ENCODE assay signal across 9 mouse cellular contexts in the genomic region with DNA sequence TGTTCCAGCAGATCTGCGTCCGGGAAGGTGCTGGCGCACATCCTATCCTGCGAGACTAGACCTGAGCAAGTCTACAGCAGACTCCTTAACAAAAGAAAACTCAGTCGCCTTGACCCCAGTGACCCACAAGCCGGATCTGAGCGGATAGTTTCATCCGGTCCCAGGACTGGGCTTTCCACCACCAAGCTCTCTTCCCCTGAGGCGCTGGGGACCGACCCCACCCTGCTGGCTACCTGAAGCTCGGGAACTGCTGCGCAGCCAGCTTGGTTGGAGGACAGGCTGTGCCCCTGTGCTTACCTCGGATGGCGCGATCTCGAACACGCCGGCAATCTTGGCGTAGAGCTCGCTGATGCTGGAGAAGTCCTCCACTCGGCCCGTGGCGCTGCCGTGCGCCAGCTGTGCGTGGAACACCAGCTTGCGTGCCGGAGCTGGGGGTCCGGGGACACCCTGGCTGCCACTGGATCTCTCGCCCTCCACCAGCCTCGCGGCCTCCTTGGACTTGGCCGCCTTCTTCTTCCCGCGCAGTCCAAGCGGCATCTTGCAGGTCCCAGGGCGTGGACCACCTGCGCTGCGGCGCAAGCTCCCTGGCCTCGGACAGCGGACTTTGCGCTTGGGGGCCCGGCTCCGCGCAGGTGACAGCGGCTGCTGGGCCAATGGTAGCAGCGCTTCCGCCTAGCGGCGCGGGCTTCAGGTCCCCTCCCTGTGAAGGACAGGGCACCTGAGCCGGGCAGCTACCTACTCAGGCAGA. TPM values are rescaled to one million over a fixed set of nuclear protein-coding genes. Genes with fewer than 3 reads are reported as not detected.
DNase-seq lines count a peak whose midpoint lies in the region; ATAC-seq and TF ChIP-seq lines count a peak whose summit lies in the region.
"Had no signal": no experiment of that assay in that cellular context is flagged by ENCODE, and none has a peak within 500 bp of the region (broad histone marks: within the 10 kb centered on the region; RNA-seq: fewer than 3 reads in every experiment).

No protein-coding gene starts in this region.

- TF ChIP-seq CTCF in thymus, adult 2 months (IDR thresholded peaks at IDR 0.05; ENCODE audit: borderline replicate concordance, control insufficient read depth, extremely low read depth, insufficient read depth, low read length, poor library complexity) = no peak
- TF ChIP-seq CTCF in lung, postnatal 0 days (IDR thresholded peaks at IDR 0.05) = no peak

- ATAC-seq in heart, embryonic 16.5 days (replicated peaks; ENCODE audit: extremely low read depth, insufficient read depth, low FRiP score) = peak; percentile 64
- ATAC-seq in lung, postnatal 0 days = peak; percentile 57

- H3K4me1 ChIP-seq in thymus, adult 2 months (replicated peaks; ENCODE audit: control insufficient read depth, insufficient read depth, low read length) = peaks cover 10% of the 10 kb centered on the region
- peaks cover 24% of the 10 kb centered on the region for H3K4me1 ChIP-seq in embryonic facial prominence, embryonic 10.5 days
- peaks cover 27% of the 10 kb centered on the region for H3K4me1 ChIP-seq in heart, embryonic 16.5 days (ENCODE audit: control insufficient read depth, insufficient read depth, low read length)
- no peaks in the 10 kb centered on the region; the same call in 1 of the 2 replicates for H3K4me1 ChIP-seq in lung, postnatal 0 days (ENCODE audit: insufficient read depth, low read depth, low read length)

- H3K27me3 ChIP-seq in thymus, adult 2 months (ENCODE audit: control insufficient read depth, insufficient read depth, low read length) = peaks cover 7% of the 10 kb centered on the region; the same call in 1 of the 2 replicates
- peaks cover 51% of the 10 kb centered on the region for H3K27me3 ChIP-seq in embryonic facial prominence, embryonic 10.5 days (replicated peaks; ENCODE audit: low read depth, poor library complexity, severe bottlenecking)
- no peaks in the 10 kb centered on the region for H3K27me3 ChIP-seq in heart, embryonic 16.5 days (ENCODE audit: control insufficient read depth, insufficient read depth, low read length)
- 0 out of 2 replicates have a peak, but pooled peaks cover 3% of the 10 kb centered on the region for H3K27me3 ChIP-seq in lung, postnatal 0 days (replicated peaks; ENCODE audit: insufficient read depth, low read length)

- H3K27ac ChIP-seq in thymus, adult 2 months (ENCODE audit: control insufficient read depth, insufficient read depth, low read length) = no peak overlapping the region
- peak overlapping the region; percentile 81 for H3K27ac ChIP-seq in embryonic facial prominence, embryonic 10.5 days (replicated peaks)
- peak overlapping the region; percentile 41 for H3K27ac ChIP-seq in heart, embryonic 16.5 days (ENCODE audit: low read length)
- H3K27ac ChIP-seq in lung, postnatal 0 days (ENCODE audit: low read length) = peak overlapping the region; percentile 62
- H3K27ac ChIP-seq: macrophage had no signal

- H3K9me3 ChIP-seq in embryonic facial prominence, embryonic 10.5 days = no peaks in the 10 kb centered on the region
- no peaks in the 10 kb centered on the region; the same call in 1 of the 2 replicates for H3K9me3 ChIP-seq in heart, embryonic 16.5 days (replicated peaks; ENCODE audit: control insufficient read depth, low read length)
- no peaks in the 10 kb centered on the region for H3K9me3 ChIP-seq in lung, postnatal 0 days (ENCODE audit: low read length)

- no peaks in the 10 kb centered on the region for H3K36me3 ChIP-seq in thymus, adult 2 months (ENCODE audit: control insufficient read depth, insufficient read depth, low read length)
- H3K36me3 ChIP-seq in embryonic facial prominence, embryonic 10.5 days (replicated peaks) = no peaks in the 10 kb centered on the region
- H3K36me3 ChIP-seq in heart, embryonic 16.5 days (ENCODE audit: control insufficient read depth, insufficient read depth) = no peaks in the 10 kb centered on the region
- no peaks in the 10 kb centered on the region for H3K36me3 ChIP-seq in lung, postnatal 0 days (ENCODE audit: insufficient read depth, low read length)

- WGBS in thymus, adult 2 months = 6% methylated on average over 53 of the region's 53 CpGs
- under 1% methylated on average over 53 of the region's 53 CpGs for whole genome bisulfite sequencing in embryonic facial prominence, embryonic 10.5 days
- WGBS in heart, embryonic 16.5 days = 4% methylated on average over 51 of the region's 53 CpGs
- WGBS in lung, postnatal 0 days = 4% methylated on average over 53 of the region's 53 CpGs

- TF ChIP-seq POLR2A in thymus, adult 2 months (IDR thresholded peaks at IDR 0.05; ENCODE audit: control insufficient read depth, extremely low read depth, insufficient read depth, low read length, poor library complexity) = no peak; the same call in 1 of the 2 replicates

- 0 out of 2 replicates have a peak, but pooled peaks have one; percentile 10 for TF ChIP-seq EP300 in lung, postnatal 0 days (IDR thresholded peaks at IDR 0.05)

- DNase-seq in thymus, adult 2 months = peak; percentile 15
- no peak for DNase-seq in thymus, adult 18-20 months
- peak; percentile 72 for DNase-seq in embryonic facial prominence, embryonic 10.5 days (ENCODE audit: low spot score)
- DNase-seq in kidney, postnatal 10 days = peak; percentile 82
- peak; percentile 52 for DNase-seq in lung, postnatal 0 days (ENCODE audit: low spot score)
- peak; percentile 53 for DNase-seq in right cerebral cortex, adult 18-20 months
- no peak for DNase-seq in ovary, postnatal 10 days (ENCODE audit: low spot score)

- H3K4me2 ChIP-seq in heart, embryonic 16.5 days (ENCODE audit: low read depth, low read length) = peak overlapping the region; percentile 99
- H3K4me2 ChIP-seq in lung, postnatal 0 days (replicated peaks; ENCODE audit: low read depth, low read length) = peak overlapping the region; percentile 92

- peak overlapping the region; percentile 83 for H3K9ac ChIP-seq in heart, embryonic 16.5 days (ENCODE audit: low read length)
- peak overlapping the region; percentile 29 for H3K9ac ChIP-seq in lung, postnatal 0 days (replicated peaks; ENCODE audit: low read depth)

- H3K4me3 ChIP-seq in thymus, adult 2 months (ENCODE audit: control insufficient read depth, insufficient read depth, low read length) = peak overlapping the region; percentile 39
- peak overlapping the region; percentile 66 for H3K4me3 ChIP-seq in embryonic facial prominence, embryonic 10.5 days
- peak overlapping the region; percentile 63 for H3K4me3 ChIP-seq in heart, embryonic 16.5 days (ENCODE audit: low read length)
- H3K4me3 ChIP-seq in lung, postnatal 0 days (ENCODE audit: low read depth, low read length) = peak overlapping the region; percentile 47

RNA-seq across cellular contexts. Expression of gene Gipc2, which starts 0.5 kb away (rescaled TPM):
- 3.2 and 4.0 TPM in 2 replicates for polyA plus RNA-seq in thymus, adult 2 months (2012; rRNA removed)
- 3.6 TPM in 2 replicates for polyA plus RNA-seq in embryonic facial prominence, embryonic 10.5 days (2016; fragmentation: Nextera tagmentation; extraction: Ambion mirVana)
- polyA plus RNA-seq in heart, embryonic 16.5 days (2015; fragmentation: Nextera tagmentation; extraction: Ambion mirVana) = 5.7 and 6.4 TPM in 2 replicates
- polyA plus RNA-seq in lung, postnatal 0 days (2015; fragmentation: Nextera tagmentation; extraction: Ambion mirVana) = 86.3 and 107 TPM in 2 replicates
- polyA plus RNA-seq: macrophage had no signal

RNA-seq across cellular contexts. Expression of gene Dnajb4, which starts 44.6 kb away (rescaled TPM):
- 8.6 and 9.2 TPM in 2 replicates for polyA plus RNA-seq in thymus, adult 2 months (2012; rRNA removed)
- polyA plus RNA-seq in embryonic facial prominence, embryonic 10.5 days (2016; fragmentation: Nextera tagmentation; extraction: Ambion mirVana) = 18.5 and 20.1 TPM in 2 replicates
- 49.1 and 57.7 TPM in 2 replicates for polyA plus RNA-seq in heart, embryonic 16.5 days (2015; fragmentation: Nextera tagmentation; extraction: Ambion mirVana)
- 54.0 and 58.7 TPM in 2 replicates for polyA plus RNA-seq in lung, postnatal 0 days (2015; fragmentation: Nextera tagmentation; extraction: Ambion mirVana)

RNA-seq across cellular contexts. Expression of gene Fubp1, which starts 44.7 kb away (rescaled TPM):
- 247 and 254 TPM in 2 replicates for polyA plus RNA-seq in thymus, adult 2 months (2012; rRNA removed)
- 438 and 447 TPM in 2 replicates for polyA plus RNA-seq in embryonic facial prominence, embryonic 10.5 days (2016; fragmentation: Nextera tagmentation; extraction: Ambion mirVana)
- polyA plus RNA-seq in heart, embryonic 16.5 days (2015; fragmentation: Nextera tagmentation; extraction: Ambion mirVana) = 116 and 124 TPM in 2 replicates
- 74.9 and 95.5 TPM in 2 replicates for polyA plus RNA-seq in lung, postnatal 0 days (2015; fragmentation: Nextera tagmentation; extraction: Ambion mirVana)

Comparison
In these comparisons a context has a peak if more than half of its experiments do, and no peak if none do; other contexts are left out.
1. DNase-seq: peak in thymus, adult 2 months (single experiment), embryonic facial prominence, embryonic 10.5 days (single experiment), kidney, postnatal 10 days (single experiment), lung, postnatal 0 days (single experiment) and right cerebral cortex, adult 18-20 months (single experiment); none in thymus, adult 18-20 months (0 of 2) and ovary, postnatal 10 days (single experiment).
2. RNA of gene Gipc2, which starts 0.5 kb away (polyA plus RNA-seq): 86.3 to 107 TPM in lung, postnatal 0 days; 5.7 to 6.4 TPM in heart, embryonic 16.5 days, 3.2 to 4.0 TPM in thymus, adult 2 months and 3.6 TPM in embryonic facial prominence, embryonic 10.5 days; every median in the first group is over 10 times any median in the second.
3. Peak in every context shown above with its lines, with median percentiles within 50 percentile points of each other: H3K4me3 ChIP-seq.